Mouse (Mus musculus) embryonic fibroblast, embryonic 13.5 days (primary cell): Measurements from ENCODE around the gene Upp2. TPM values are rescaled to one million over a fixed set of nuclear protein-coding genes. Genes with fewer than 3 reads are reported as not detected.

ENCODE experiments used
- H3K27ac ChIP-seq: 2 replicates; pipeline ENCODE4 v1.5.1; 2012; ENCODE audit warnings: low read length, control low read depth, inconsistent platforms; ENCODE audit not compliant: insufficient read depth
- H3K4me1 ChIP-seq: 2 replicates; pipeline ENCODE4 v1.6.1; 2011; ENCODE audit warnings: low read length; ENCODE audit not compliant: control insufficient read depth, insufficient read depth
- H3K4me3 ChIP-seq: 2 replicates; pipeline ENCODE4 v1.5.1; 2011; ENCODE audit warnings: mild to moderate bottlenecking, control low read depth, low read length; ENCODE audit not compliant: insufficient read depth
- CTCF ChIP-seq: IDR thresholded peaks from 2 replicates; pipeline ENCODE4 v1.5.1; 2011; ENCODE audit warnings: mild to moderate bottlenecking, control low read depth, low read length, moderate library complexity, borderline replicate concordance; ENCODE audit not compliant: insufficient read depth
- POLR2A ChIP-seq: IDR thresholded peaks from 2 replicates; pipeline ENCODE4 v1.6.1; 2011; ENCODE audit warnings: low read depth, mild to moderate bottlenecking, control low read depth, low read length, moderate library complexity
- polyA plus RNA-seq: library from polyadenylated mRNA; stranded (reverse); fragments of >200 nt; gene quantifications from 2 replicates; pipeline ENCODE4 v1.2.4, GENCODE M21; 2011; ENCODE audit warnings: low read depth; ENCODE audit not compliant: missing spikeins, insufficient read length

Gene Upp2
- polyA plus RNA-seq, 1 experiment, result 6.2 TPM

DNA sequence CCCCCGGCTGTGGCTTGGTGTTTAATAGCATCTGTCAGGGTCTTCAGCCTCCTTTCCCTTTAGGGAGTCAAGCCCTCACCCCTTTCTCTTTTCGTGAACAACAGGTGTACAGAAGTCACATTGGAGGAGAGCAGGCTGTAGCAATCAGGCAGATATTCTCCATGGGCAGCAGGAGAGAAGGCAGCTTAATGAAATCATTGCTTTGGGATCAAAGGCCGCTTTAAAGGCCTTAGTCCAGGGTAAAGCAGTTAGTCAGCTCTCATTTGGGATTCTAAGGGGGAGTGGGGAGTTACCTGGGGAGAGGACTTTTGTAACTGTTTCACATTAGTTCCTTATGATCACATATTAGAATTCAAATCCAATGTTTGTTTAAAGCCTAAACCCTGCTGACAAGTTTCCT lies 150.8 kb downstream of the Upp2 start:
- Histone ChIP-seq H3K4me1 (no peaks in the 10 kb centered on the region), H3K27ac (no peak overlapping the region)
- TF ChIP-seq POLR2A, result no peak

DNA sequence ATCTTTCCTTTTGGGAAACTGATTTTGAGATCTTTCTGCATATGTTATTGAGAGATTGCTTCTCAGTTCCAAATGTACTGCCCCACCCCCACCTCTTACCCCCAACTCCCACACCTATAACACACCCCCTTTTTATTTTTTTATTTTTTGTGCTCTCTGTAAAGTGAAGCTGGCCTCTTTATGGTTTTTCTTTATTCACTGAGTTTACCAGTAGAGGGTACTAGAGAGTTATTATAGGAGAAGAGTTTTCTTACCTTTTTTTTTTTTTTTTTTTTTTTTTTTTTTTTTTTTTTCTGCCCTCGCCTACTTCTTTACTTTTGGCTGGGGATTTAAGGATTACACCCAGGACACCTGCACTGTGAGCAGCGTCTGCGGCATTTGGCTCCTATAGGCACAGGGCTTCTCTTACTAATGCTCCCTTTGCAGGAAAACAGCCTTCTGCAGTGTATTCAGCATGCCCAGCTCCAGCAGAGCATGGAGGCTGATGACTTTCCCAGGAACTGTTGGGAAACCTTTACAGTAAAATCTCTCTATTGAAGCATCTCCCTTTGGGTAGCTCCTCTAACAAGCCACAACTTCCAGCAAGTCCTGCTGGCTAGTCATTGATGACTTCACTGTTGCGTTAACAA lies 170.2 kb downstream of the Upp2 start:
- Histone ChIP-seq H3K27ac (no peak overlapping the region), H3K4me1 (no peaks in the 10 kb centered on the region), H3K4me3 (no peak overlapping the region)
- TF ChIP-seq POLR2A (no peak), CTCF (no peak)

More for the DNA sequence above, 150.8 kb downstream of the Upp2 start:
- no peak overlapping the region for H3K4me3 ChIP-seq

DNA sequence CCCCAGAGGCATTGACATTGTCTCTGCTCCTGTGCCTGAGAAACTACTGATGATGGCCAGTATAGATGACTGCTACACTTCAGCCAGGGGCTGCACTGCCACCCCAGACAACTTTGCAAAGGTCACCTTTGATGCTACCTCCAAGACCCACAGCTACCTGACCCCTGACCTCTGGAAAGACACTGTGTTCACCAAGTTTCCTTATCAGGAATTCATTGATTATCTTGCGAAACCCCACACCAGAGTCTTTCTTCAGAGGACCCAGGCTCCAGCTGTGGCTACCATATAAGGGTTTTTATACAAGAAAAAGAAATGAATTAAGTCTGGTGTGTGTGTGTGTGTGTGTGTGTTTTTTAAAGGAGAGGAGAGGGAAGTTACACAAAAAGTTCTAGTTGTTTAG lies 174.1 kb downstream of the Upp2 start:
- Histone ChIP-seq H3K4me3 (no peak overlapping the region), H3K4me1 (peaks cover 3% of the 10 kb centered on the region; the same call in 1 of the 2 replicates), H3K27ac (no peak overlapping the region)
- no peak for TF ChIP-seq POLR2A
- no peak for TF ChIP-seq CTCF

DNA sequence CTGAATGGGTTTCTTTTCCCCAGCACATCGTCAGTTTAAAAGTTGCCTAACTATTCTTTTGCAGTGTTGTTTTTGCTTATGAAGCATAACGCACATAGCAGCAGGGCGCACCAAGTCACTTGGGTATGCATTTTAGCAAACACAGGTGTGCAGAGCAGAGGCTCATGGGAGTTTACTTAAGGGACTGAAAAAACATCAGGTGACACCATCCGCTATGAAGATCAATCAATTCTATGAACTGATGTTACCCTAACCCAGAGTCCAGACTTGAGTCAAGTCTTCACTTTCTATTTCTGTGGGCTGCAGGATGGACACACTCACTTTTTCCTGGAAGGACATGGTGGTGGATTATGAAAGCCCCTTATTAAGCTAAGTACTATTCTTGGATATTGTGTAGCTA lies 174.9 kb downstream of the Upp2 start:
- Histone ChIP-seq H3K4me1 (peaks cover 3% of the 10 kb centered on the region; the same call in 1 of the 2 replicates), H3K4me3 (no peak overlapping the region), H3K27ac (no peak overlapping the region)
- no peak for TF ChIP-seq POLR2A
- TF ChIP-seq CTCF, result no peak

DNA sequence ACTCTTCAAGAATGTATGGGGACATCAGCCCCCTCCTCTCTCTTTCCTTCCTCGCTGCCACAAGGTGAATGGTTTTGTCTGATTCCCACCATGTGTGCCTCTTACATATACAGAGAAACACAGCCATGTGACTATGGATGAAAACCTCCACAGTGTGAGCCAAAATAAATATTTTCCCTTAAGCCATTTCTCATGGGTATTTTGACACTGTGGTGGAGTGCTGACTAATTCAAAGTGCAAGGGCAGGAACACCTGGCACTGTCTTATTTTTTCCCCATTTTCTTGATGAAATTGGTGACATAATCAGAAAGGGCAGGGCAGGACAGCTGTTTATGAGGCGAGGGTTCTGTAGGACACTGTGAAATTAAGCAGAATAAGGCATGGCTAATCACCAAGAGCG lies 176.3 kb downstream of the Upp2 start:
- Histone ChIP-seq H3K27ac (no peak overlapping the region), H3K4me3 (no peak overlapping the region), H3K4me1 (peaks cover 3% of the 10 kb centered on the region; the same call in 1 of the 2 replicates)
- TF ChIP-seq CTCF (no peak), POLR2A (no peak)

DNA sequence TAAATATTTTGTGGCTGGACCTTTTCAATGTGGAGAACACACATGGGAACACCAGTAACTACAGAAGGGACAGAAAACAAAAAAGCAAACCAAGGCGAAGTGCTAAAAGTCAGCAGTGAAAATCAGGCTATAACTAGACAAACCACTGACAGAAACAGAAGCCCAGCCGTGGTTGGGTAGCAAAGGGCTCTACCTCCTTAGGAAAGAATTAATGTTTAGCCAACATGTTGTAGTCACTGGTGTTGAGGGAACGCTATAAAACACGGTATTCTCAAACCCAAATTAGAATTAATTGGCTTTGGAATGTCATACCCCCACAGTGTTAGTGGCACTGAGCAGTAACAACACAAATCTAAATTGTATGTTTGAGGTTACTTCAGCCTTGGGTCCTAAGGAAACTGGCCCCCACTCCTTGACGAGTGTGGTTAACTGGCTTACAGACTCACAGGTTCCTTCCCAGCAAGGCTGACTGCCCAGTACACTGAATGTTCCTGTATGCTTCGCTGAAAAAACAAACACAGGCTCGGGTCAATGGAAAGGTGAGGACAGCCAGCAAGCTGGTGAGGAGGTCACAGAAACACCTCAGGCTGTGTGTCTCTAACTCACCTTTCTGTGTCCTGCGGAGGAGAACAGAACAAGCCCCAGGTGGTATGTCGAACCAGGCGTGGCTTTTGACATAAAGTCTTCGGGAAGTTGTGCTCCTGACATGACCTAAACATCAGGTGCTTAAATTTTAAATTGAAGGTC lies 180.6 kb downstream of the Upp2 start:
- H3K4me3 ChIP-seq, result no peak overlapping the region
- no peak for TF ChIP-seq POLR2A
- no peak for TF ChIP-seq CTCF
- peaks cover 3% of the 10 kb centered on the region; the same call in 1 of the 2 replicates for H3K4me1 ChIP-seq
- H3K27ac ChIP-seq, result no peak overlapping the region

DNA sequence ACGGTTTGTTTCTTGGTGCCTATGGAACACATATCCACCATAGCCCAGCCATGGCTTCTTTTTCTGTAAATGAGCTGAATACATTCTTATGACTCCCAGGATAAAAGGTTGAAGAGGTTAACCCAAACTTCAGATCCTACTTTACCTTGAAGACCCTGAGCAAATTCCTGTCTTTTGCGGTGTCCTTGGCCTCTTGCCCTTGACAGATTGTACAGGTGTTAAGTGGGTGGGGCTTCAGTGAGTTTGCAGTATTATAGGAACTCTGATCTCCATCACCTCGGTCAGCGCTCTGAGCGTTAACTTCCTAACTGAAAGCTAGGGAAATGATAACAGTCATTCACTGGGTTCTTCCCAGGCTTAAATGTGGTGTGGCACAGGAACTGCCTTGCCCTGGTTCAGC lies 181.2 kb downstream of the Upp2 start:
- Histone ChIP-seq H3K4me1 (peaks cover under 1% of the 10 kb centered on the region; the same call in 1 of the 2 replicates), H3K4me3 (no peak overlapping the region), H3K27ac (no peak overlapping the region)
- TF ChIP-seq POLR2A, result no peak
- TF ChIP-seq CTCF, result no peak

DNA sequence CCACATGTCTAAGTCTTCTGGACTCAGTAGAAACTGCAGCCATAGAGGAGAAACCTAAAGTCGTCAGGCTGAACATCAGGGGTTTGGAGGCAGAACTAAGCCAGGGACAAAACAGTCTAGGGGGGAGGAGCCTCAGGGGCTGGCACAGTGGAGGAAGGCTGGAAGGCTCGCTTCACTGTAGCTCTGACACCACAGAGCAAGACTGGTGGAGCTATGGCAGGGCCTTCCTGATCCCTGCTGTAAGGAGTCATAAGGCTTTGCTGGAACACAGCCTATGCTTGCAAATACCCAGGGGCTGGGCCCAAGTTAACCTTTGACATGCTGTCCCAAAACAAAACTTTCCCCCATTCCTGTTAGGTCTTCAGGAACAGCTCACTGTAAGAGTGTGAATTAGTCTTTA lies 185.8 kb downstream of the Upp2 start:
- TF ChIP-seq CTCF (no peak), POLR2A (no peak)
- no peak overlapping the region for H3K4me3 ChIP-seq
- no peak overlapping the region for H3K27ac ChIP-seq
- H3K4me1 ChIP-seq, result no peaks in the 10 kb centered on the region

DNA sequence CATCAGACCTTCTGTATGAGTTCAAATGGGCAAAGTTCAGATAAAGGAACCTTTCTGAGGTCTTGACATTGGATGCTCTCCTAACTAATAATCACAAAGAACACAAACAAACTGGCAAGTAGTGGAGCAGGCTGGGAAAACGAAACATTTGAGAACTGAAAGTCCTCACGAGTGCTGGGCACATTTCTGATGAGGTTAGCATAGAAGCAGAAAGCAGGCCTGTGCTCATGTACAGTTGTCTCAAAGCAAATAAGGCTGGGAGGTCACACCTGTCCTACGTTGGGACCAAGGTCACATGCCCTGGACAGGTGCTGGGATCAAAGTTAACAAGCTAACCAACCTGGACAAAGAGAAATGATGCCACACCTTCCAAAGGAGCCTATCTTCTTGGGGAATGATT lies 187.6 kb downstream of the Upp2 start:
- no peak overlapping the region for H3K4me3 ChIP-seq
- TF ChIP-seq POLR2A (no peak), CTCF (no peak)
- H3K4me1 ChIP-seq, result no peaks in the 10 kb centered on the region
- H3K27ac ChIP-seq, result no peak overlapping the region

DNA sequence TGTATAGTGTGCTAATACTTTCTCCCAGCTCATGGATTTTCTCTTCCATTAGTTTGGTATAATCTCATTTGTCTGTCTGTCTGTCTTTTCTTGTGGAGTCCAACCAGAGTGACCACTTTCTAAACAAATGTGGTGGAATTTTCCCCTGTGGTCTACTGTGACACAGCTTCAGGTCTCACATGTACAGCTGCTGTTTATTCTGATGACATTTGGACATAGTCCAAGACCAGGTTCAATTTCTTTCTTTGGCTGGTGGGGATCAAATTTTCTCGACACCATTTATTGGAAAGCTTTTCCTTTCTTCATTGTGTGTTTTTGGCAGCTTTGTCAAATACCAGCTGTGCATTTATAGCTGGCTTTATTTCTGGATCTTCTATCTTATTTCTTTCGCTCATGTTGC lies 191.0 kb downstream of the Upp2 start:
- Histone ChIP-seq H3K4me3 (no peak overlapping the region), H3K27ac (no peak overlapping the region), H3K4me1 (no peaks in the 10 kb centered on the region)
- no peak for TF ChIP-seq CTCF
- no peak for TF ChIP-seq POLR2A
